Mouse (Mus musculus) megakaryocyte-erythroid progenitor cell, adult 5-6 weeks (primary cell): Measurements from ENCODE around the gene Atp8b5. TPM values are rescaled to one million over a fixed set of nuclear protein-coding genes. Genes with fewer than 3 reads are reported as not detected.

ENCODE experiments used
- total RNA-seq, 2 experiments: library from RNA; stranded (forward) in 1 of 2; stranded (reverse) in 1 of 2; fragments of 200-1000, 215-1000 nt in 1 of 2; fragments of >200 nt in 1 of 2; fragmentation: Nextera tagmentation in 1 of 2; gene quantifications; 2 replicates each; pipeline ENCODE4 v1.2.3; 2014 to 2017

The Atp8b5 gene
- total RNA-seq, 2 experiments from 2014 or later, result 0.66 to 0.68 TPM

Other genes with a start within 250 kb of the Atp8b5 start
- gene Pigo, start 241.3 kb upstream of the Atp8b5 start, total RNA-seq (2014; fragmentation: Nextera tagmentation), result 14.7 and 20.3 TPM in 2 replicates
- 8.3 and 11.0 TPM in 2 replicates for gene Pigo, start 241.3 kb upstream of the Atp8b5 start, total RNA-seq (2017)
- 207 and 223 TPM in 2 replicates for gene Stoml2, start 235.4 kb upstream of the Atp8b5 start, total RNA-seq (2014; fragmentation: Nextera tagmentation)
- 190 and 198 TPM in 2 replicates for gene Stoml2, start 235.4 kb upstream of the Atp8b5 start, total RNA-seq (2017)
- gene Fam214b, start 220.9 kb upstream of the Atp8b5 start, total RNA-seq (2014; fragmentation: Nextera tagmentation), result 1.8 and 2.5 TPM in 2 replicates
- 1.0 TPM in 2 replicates for gene Fam214b, start 220.9 kb upstream of the Atp8b5 start, total RNA-seq (2017)
- gene Unc13b, start 208.2 kb upstream of the Atp8b5 start, total RNA-seq (2014; fragmentation: Nextera tagmentation), result 2.5 and 2.9 TPM in 2 replicates
- 0.52 and 3.2 TPM in 2 replicates for gene Unc13b, start 208.2 kb upstream of the Atp8b5 start, total RNA-seq (2017)
- 1.8 and 7.6 TPM in 2 replicates for gene Rusc2, start 114.8 kb downstream of the Atp8b5 start, total RNA-seq (2014; fragmentation: Nextera tagmentation)
- gene Rusc2, start 114.8 kb downstream of the Atp8b5 start, total RNA-seq (2017), result 0.19 and 1.5 TPM in 2 replicates
- not detected in 2 replicates for gene Fam166b, start 162.0 kb downstream of the Atp8b5 start, total RNA-seq (2014; fragmentation: Nextera tagmentation)
- gene Fam166b, start 162.0 kb downstream of the Atp8b5 start, total RNA-seq (2017), result not detected in 2 replicates
- gene Tesk1, start 174.8 kb downstream of the Atp8b5 start, total RNA-seq (2014; fragmentation: Nextera tagmentation), result 11.7 and 15.6 TPM in 2 replicates
- gene Tesk1, start 174.8 kb downstream of the Atp8b5 start, total RNA-seq (2017), result 4.3 and 4.8 TPM in 2 replicates
- 1.5 and 9.6 TPM in 2 replicates for gene Cd72, start 187.5 kb downstream of the Atp8b5 start, total RNA-seq (2014; fragmentation: Nextera tagmentation)
- gene Cd72, start 187.5 kb downstream of the Atp8b5 start, total RNA-seq (2017), result 2.9 and 11.9 TPM in 2 replicates
- 0.61 TPM in 1 of 2 replicates, not detected in the other for gene Sit1, start 216.6 kb downstream of the Atp8b5 start, total RNA-seq (2014; fragmentation: Nextera tagmentation)
- gene Sit1, start 216.6 kb downstream of the Atp8b5 start, total RNA-seq (2017), result not detected in 2 replicates
- gene Ccdc107, start 225.7 kb downstream of the Atp8b5 start, total RNA-seq (2014; fragmentation: Nextera tagmentation), result 28.8 and 47.9 TPM in 2 replicates
- gene Ccdc107, start 225.7 kb downstream of the Atp8b5 start, total RNA-seq (2017), result 44.6 and 46.3 TPM in 2 replicates
- gene Arhgef39, start 232.5 kb downstream of the Atp8b5 start, total RNA-seq (2014; fragmentation: Nextera tagmentation), result 44.3 and 50.3 TPM in 2 replicates
- 27.2 and 32.7 TPM in 2 replicates for gene Arhgef39, start 232.5 kb downstream of the Atp8b5 start, total RNA-seq (2017)
- gene Car9, start 239.8 kb downstream of the Atp8b5 start, total RNA-seq (2014; fragmentation: Nextera tagmentation), result 3.6 and 11.8 TPM in 2 replicates
- 2.1 and 3.3 TPM in 2 replicates for gene Car9, start 239.8 kb downstream of the Atp8b5 start, total RNA-seq (2017)